1 mouse cellular context compared by ENCODE assay signal in the genomic region with DNA sequence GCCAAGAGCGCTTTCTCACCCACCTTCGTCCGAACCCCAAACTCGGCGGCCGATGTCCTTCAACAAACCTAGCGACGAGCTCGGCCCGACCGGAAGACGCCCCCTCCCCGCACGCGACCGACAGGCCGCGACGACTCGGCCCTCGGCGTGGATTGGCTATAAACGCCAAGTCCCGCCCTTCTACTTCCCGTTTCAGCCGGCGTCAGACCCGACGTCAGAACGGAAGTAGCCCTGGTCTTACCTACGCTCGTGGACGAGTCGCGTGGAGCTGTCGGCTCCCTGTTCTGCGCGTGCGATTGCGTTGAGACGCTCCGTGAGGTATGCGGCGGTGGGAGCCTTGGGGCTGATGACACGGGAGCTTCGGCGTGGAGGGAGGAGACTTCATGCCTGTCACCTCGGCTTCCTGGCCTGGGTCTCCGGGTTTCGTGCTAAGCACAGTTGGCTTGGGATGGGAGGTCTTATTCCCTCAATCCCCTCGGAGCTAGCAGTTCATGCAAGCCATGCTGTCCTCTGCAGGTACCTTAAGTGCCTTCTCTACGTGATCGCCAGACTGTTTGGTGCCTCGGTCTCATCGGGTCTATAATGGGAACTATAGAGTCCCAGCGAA.
TF ChIP-seq lines count a peak whose summit lies in the region.

A gene (minus strand): TSS at position 98 of the 607 bp plus-strand sequence.
A gene (plus strand): TSS at position 219 of the 607 bp plus-strand sequence.

TF ChIP-seq in C2C12, 6 proteins besides CTCF, POLR2A, EP300 and RAD21 (continued from another document):
- TF ChIP-seq FOSL1 (IDR thresholded peaks at IDR 0.05; ENCODE audit: insufficient read depth, low read length, poor library complexity, severe bottlenecking): no peak
